Mouse (Mus musculus) kidney, embryonic 15.5 days (tissue): Measurements from ENCODE around the gene Cradd. TPM values are rescaled to one million over a fixed set of nuclear protein-coding genes. Genes with fewer than 3 reads are reported as not detected.

Experiments used
- ATAC-seq: fragments of 200-750 bp; cut with Nextera tagmentation; replicated peaks from 2 replicates; pipeline ENCODE4 v1.8.0; 2017; ENCODE audit warnings: moderate TSS enrichment; ENCODE audit not compliant: low FRiP score
- H3K27ac ChIP-seq: fragments of 300-500 bp; sonication (generic); 2 replicates; pipeline ENCODE4 v1.5.1; 2015; ENCODE audit warnings: mild to moderate bottlenecking, inconsistent platforms
- H3K27me3 ChIP-seq: fragments of 300-500 bp; sonication (generic); 2 replicates; pipeline ENCODE4 v1.6.1; 2015; ENCODE audit warnings: inconsistent platforms
- H3K36me3 ChIP-seq: fragments of 300-500 bp; sonication (generic); 2 replicates; pipeline ENCODE4 v1.6.1; 2015; ENCODE audit warnings: inconsistent platforms
- H3K4me1 ChIP-seq: fragments of 300-500 bp; sonication (generic); 2 replicates; pipeline ENCODE4 v1.6.1; 2015; ENCODE audit warnings: inconsistent platforms
- H3K4me2 ChIP-seq: fragments of 300-500 bp; sonication (generic); 2 replicates; pipeline ENCODE4 v1.6.1; 2015; ENCODE audit warnings: moderate library complexity, mild to moderate bottlenecking, inconsistent platforms
- H3K4me3 ChIP-seq: fragments of 300-500 bp; sonication (generic); replicated peaks from 2 replicates; pipeline ENCODE4 v1.5.1; 2015; ENCODE audit warnings: mild to moderate bottlenecking, inconsistent platforms
- H3K9ac ChIP-seq: fragments of 300-500 bp; sonication (generic); 2 replicates; pipeline ENCODE4 v1.6.1; 2015; ENCODE audit warnings: mild to moderate bottlenecking, inconsistent platforms
- H3K9me3 ChIP-seq: fragments of 300-500 bp; sonication (generic); replicated peaks from 2 replicates; pipeline ENCODE4 v1.6.1; 2016; ENCODE audit warnings: inconsistent platforms
- WGBS: fragments of 180-500 bp; shearing (Covaris S2); methylation state at CpG from one replicate; pipeline ENCODE4 v1.1.7; 2015; ENCODE audit warnings: mixed read lengths; 5-methylcytosine and 5-hydroxymethylcytosine counted together
- polyA plus RNA-seq: library from polyadenylated mRNA; unstranded; fragments of >200 nt; fragmentation: Nextera tagmentation; extraction: Ambion mirVana; gene quantifications from 2 replicates; pipeline ENCODE4 v1.2.1, GENCODE M21; 2015

Gene Cradd
- polyA plus RNA-seq, 1 experiment from 2014 or later: 9.3 TPM

DNA sequence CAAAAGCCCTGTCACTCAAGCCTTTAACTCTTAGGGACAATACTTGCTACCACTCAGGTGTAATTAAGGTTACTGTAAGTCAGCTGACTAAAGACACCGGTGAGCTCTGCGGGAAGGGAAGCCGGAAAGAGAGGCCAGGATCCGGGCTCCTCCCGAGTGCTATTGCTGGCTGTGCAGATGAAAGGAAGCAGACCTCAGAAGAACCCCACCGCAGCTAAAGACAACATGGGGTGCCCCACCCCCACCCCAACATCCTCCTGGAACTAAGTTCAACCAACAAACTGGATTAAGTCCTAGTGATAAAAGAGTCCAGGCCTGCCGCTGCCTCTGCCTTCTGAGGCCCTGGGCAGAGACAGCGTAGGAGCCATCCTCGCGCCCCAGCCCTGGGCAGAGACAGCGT, 61.5 kb downstream of the Cradd start:
- Histone ChIP-seq H3K4me1 (peaks cover 19% of the 10 kb centered on the region), H3K27me3 (peaks cover 38% of the 10 kb centered on the region), H3K9me3 (no peaks in the 10 kb centered on the region), H3K4me2 (no peak overlapping the region), H3K4me3 (no peak overlapping the region), H3K36me3 (no peaks in the 10 kb centered on the region), H3K27ac (no peak overlapping the region), H3K9ac (no peak overlapping the region)
- 27% methylated on average over 11 of the region's 11 CpGs for WGBS
- ATAC-seq: no peak

DNA sequence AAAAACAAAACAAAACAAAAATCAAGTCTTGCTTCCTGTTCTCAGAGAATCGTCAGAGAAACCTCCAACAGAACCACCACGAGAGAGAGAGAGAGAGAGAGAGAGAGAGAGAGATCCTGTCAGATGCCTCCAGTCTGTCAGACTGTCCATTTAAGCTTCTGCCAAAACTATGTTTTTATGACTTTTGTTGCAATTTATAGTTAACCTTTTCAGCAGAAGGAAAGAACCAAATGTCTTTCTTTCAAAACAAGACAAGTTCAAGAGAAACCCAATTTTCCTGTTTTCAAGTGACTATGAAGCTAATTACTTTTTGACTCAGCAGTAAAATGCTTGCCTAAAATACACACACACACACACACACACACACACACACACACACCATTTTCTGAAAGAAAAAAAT, 62.7 kb downstream of the Cradd start:
- H3K27me3 ChIP-seq: peaks cover 31% of the 10 kb centered on the region
- no peaks in the 10 kb centered on the region for H3K36me3 ChIP-seq
- no peak overlapping the region for H3K4me3 ChIP-seq
- 43% methylated on average over 2 of the region's 2 CpGs for WGBS
- no peak overlapping the region for H3K27ac ChIP-seq
- H3K4me2 ChIP-seq: no peak overlapping the region
- peaks cover 20% of the 10 kb centered on the region for H3K4me1 ChIP-seq
- no peak for ATAC-seq
- no peak overlapping the region for H3K9ac ChIP-seq
- no peaks in the 10 kb centered on the region for H3K9me3 ChIP-seq

DNA sequence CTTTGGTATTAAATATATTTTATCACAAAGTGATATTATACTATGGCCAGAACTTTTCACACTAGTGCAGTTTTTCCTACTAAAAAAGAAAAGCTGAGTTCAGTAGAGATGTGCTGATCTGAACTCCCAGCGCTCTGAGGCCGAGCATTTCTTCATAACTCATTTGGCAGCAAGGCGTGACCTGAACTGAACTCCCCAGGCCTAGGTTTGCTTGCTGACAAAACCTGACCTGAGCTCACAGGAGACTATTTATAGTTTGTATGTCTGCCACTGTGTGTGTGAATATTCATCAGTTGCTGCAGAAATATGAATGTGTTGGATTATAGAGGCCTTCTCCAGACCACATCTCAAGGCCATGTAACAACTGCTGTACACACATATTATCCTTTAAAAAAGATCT, 63.5 kb downstream of the Cradd start:
- Histone ChIP-seq H3K4me3 (no peak overlapping the region), H3K4me1 (peaks cover 22% of the 10 kb centered on the region), H3K9ac (no peak overlapping the region), H3K27me3 (peaks cover 23% of the 10 kb centered on the region), H3K36me3 (no peaks in the 10 kb centered on the region), H3K4me2 (no peak overlapping the region), H3K27ac (no peak overlapping the region), H3K9me3 (no peaks in the 10 kb centered on the region)
- 73% methylated on average over 3 of the region's 3 CpGs for whole genome bisulfite sequencing
- no peak for ATAC-seq

DNA sequence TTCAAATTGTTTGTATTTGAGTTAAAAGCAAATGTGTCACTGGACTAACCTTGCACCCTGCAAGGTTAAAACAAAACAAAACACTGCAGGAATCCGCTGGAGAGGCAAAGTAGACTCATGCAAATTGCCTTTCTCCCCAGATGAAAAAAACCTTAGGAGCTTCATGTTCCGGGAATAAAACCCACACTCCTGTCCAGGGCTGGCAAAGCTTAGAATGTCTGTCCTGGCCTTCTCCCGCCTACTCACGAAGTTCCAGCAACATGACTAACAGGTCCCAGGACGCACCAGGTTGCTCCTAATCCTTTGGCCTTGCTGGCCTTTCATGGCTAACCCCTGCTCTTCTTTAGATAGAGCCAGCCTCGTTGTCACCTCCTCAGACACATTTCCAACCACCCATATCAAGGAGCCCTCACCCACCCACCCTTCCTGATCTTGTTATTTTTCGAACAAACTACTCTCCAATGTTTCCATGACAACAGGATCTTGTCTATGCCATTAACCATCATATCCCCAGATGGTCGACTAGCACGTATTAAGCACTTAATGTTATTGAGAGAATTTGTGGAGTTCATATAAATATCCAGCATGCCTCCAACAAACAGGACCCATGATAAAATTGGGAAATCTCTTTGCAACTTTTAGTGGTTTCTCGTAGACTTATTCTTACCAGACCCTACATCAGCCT, 65.3 kb downstream of the Cradd start:
- Histone ChIP-seq H3K27me3 (peaks cover 14% of the 10 kb centered on the region), H3K9ac (no peak overlapping the region), H3K36me3 (no peaks in the 10 kb centered on the region), H3K4me3 (no peak overlapping the region), H3K4me1 (peaks cover 24% of the 10 kb centered on the region), H3K9me3 (no peaks in the 10 kb centered on the region), H3K4me2 (no peak overlapping the region), H3K27ac (no peak overlapping the region)
- ATAC-seq: no peak
- WGBS: 74% methylated on average over 10 of the region's 10 CpGs

DNA sequence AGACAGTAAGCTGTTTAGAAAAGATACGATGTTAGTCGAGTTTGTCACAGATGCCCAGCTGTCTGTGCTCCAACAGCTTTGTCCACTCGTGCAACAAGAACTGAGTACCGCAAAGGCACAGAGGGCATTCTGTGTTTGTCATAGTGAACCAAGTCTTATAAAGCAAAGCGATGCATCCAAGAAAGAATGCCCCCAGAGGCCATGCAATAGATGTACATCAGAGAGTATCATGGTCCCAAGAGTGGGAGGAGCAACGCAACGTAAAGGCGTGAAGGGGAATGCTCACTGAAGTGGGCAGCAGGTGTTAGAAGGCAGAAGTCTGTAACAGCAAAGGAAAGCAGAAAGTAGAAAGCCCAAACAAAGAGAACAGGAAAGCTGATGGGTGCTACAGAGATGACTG, 66.0 kb downstream of the Cradd start:
- Histone ChIP-seq H3K4me2 (no peak overlapping the region), H3K27me3 (peaks cover 7% of the 10 kb centered on the region), H3K36me3 (no peaks in the 10 kb centered on the region), H3K4me3 (no peak overlapping the region), H3K9ac (no peak overlapping the region), H3K9me3 (no peaks in the 10 kb centered on the region), H3K4me1 (peaks cover 24% of the 10 kb centered on the region), H3K27ac (no peak overlapping the region)
- 60% methylated on average over 8 of the region's 8 CpGs for WGBS
- ATAC-seq: no peak

DNA sequence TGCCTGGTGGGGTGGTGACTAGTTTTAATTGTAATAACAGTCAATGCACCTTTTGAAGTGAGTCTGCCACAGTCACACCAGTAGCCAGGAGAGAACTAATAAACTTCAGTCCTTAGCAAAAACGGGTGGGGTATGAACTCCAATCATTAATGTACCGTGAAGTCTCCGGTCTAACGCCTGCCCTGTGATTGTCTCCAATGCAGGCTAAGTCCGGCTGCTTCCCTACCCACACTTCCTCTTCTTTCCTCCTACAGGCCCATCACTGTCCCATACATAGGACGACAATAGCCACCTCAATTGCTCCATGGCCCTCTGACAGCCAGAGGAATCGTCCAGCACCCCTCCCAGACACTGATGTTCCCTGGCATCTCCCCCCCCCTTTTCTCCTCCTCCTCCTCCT, 67.8 kb downstream of the Cradd start:
- Histone ChIP-seq H3K36me3 (no peaks in the 10 kb centered on the region), H3K27me3 (no peaks in the 10 kb centered on the region), H3K27ac (no peak overlapping the region), H3K4me3 (no peak overlapping the region), H3K4me1 (peaks cover 19% of the 10 kb centered on the region), H3K9me3 (no peaks in the 10 kb centered on the region), H3K4me2 (no peak overlapping the region), H3K9ac (no peak overlapping the region)
- WGBS: 22% methylated on average over 7 of the region's 7 CpGs
- peak; percentile 66 for ATAC-seq

DNA sequence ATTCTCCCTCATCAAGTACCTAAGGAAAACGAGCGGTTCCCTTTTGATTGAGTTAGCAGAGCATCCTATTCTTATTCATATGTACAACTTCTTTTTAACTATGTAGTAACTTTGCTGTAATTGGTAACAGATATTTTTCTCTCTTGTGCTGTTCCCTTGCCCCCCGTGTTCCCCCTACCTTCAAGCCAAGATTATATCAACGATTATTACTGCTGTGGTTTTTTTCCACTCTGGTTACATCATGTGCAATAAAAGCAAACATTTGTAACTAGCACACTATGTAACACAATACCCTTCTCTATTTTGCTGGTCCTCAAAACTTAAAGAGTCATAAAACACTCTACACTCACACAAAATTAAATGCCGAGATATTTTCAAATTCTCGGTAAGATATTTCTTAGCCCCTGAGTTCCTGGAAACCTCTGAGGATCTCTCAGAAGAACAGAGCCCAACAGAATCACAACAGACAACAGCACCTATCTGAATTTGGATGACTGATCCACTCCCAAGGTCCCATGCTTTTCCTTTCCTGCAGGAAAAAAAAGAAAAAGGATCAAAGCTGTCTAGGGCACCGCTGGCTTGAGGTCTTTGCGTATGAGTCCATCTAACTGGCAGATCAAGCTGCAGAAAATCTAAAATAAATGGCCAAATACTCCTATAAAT, 68.8 kb downstream of the Cradd start:
- Histone ChIP-seq H3K4me2 (no peak overlapping the region), H3K9ac (no peak overlapping the region), H3K27me3 (no peaks in the 10 kb centered on the region), H3K4me1 (peaks cover 19% of the 10 kb centered on the region), H3K27ac (no peak overlapping the region), H3K9me3 (no peaks in the 10 kb centered on the region), H3K36me3 (no peaks in the 10 kb centered on the region), H3K4me3 (no peak overlapping the region)
- WGBS: 55% methylated on average over 8 of the region's 8 CpGs
- ATAC-seq: no peak

DNA sequence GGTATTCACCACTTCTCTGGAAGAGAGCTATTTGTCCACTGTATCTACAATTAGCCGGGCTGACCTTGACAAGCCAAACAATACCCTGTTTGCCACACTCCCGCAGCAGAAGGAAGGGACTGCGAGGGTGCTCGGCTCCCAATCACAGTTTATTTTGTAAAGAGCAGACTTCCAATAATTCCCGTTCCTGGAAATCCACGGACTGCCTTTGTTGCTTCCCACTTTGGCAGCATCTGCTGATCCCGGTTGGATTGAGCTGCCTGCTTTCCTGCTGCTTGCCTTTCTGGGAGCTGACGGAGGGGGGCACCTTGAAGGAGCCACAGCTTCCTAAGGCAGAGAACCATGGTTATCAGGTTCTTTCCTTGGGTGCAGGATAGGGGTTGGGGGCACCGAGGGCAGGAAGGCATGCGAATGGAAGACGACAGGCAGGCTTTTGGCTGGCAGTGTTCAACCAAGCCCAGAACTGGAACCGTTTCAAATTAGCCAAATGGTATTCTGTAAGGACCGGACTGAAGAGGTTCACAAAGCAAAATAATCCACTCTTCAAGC, 69.4 kb downstream of the Cradd start:
- no peak overlapping the region for H3K4me3 ChIP-seq
- WGBS: 52% methylated on average over 13 of the region's 13 CpGs
- H3K27me3 ChIP-seq: no peaks in the 10 kb centered on the region
- ATAC-seq: no peak
- H3K9ac ChIP-seq: no peak overlapping the region
- H3K27ac ChIP-seq: no peak overlapping the region
- H3K9me3 ChIP-seq: no peaks in the 10 kb centered on the region
- H3K4me2 ChIP-seq: 0 out of 2 replicates have a peak overlapping the region, but pooled peaks have one; percentile 3
- no peaks in the 10 kb centered on the region for H3K36me3 ChIP-seq
- peaks cover 19% of the 10 kb centered on the region for H3K4me1 ChIP-seq

DNA sequence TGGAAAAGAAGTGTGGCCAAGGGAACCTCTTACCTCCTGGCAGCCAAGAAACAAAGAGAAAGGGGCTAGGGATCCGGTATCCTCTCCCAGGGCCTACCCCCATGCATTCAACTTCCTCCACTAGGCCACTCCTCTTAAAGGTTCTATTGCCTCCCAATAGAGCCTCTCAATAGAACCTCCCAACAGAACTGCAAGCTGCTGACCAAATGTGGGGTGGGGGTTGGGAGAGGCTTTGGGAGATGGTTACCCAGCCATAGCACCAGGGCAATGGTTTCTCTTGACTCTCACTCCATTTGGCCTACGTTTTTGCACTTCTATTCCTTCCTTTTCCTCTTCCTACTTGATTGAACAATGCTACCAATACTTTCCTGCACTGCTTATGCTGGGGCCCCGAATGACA, 69.9 kb downstream of the Cradd start:
- no peak overlapping the region for H3K9ac ChIP-seq
- no peak for ATAC-seq
- no peak overlapping the region for H3K4me2 ChIP-seq
- no peaks in the 10 kb centered on the region for H3K36me3 ChIP-seq
- no peak overlapping the region for H3K4me3 ChIP-seq
- H3K27me3 ChIP-seq: no peaks in the 10 kb centered on the region
- WGBS: 67% methylated on average over 3 of the region's 3 CpGs
- no peak overlapping the region for H3K27ac ChIP-seq
- H3K9me3 ChIP-seq: no peaks in the 10 kb centered on the region
- H3K4me1 ChIP-seq: peaks cover 22% of the 10 kb centered on the region

DNA sequence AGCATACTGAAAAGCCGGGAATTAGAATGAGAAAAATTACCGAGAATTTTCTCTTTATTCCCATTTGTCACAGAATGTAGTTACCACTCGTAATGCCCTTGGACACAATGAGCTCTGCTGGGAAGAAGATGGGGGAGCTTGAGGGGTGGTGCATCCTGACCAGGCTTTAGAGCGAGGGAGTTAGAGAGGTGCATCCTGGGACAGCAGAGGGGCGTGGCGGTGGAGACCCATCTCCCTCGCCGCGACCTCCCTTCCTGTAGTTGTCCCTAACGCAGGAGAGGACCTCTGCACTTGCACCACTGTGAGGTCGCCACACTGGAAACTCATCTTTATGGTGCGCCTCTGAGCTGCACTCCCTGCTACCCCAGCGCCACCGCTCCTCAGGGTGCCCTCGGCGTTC, 72.3 kb downstream of the Cradd start:
- H3K27ac ChIP-seq: no peak overlapping the region
- peaks cover 22% of the 10 kb centered on the region for H3K4me1 ChIP-seq
- H3K9ac ChIP-seq: no peak overlapping the region
- H3K4me2 ChIP-seq: no peak overlapping the region
- H3K4me3 ChIP-seq: no peak overlapping the region
- no peaks in the 10 kb centered on the region for H3K36me3 ChIP-seq
- H3K27me3 ChIP-seq: no peaks in the 10 kb centered on the region
- 75% methylated on average over 16 of the region's 16 CpGs for WGBS
- ATAC-seq: no peak
- H3K9me3 ChIP-seq: no peaks in the 10 kb centered on the region

DNA sequence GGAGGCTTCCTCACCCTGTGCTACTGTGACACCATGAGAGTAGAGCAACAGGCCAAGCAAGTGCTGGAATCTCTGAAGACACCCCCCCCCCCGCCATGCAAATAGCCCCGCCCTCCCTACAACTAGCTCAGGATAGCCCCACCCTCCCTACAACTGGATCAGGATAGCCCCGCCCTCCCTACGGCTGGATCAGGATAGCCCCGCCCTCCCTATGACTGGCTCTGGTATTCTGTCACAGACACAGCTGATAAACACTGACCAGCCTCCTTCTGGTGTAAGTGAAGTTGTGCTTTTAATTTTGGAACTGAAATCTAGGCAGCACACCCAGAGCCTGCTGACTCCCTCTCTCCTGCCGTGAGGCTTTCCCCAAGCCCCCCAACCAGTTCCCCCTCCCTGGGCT, 75.6 kb downstream of the Cradd start:
- Histone ChIP-seq H3K36me3 (no peaks in the 10 kb centered on the region), H3K27me3 (no peaks in the 10 kb centered on the region), H3K4me3 (no peak overlapping the region), H3K27ac (no peak overlapping the region), H3K9ac (no peak overlapping the region), H3K9me3 (no peaks in the 10 kb centered on the region), H3K4me1 (0 out of 2 replicates have a peak, but pooled peaks cover 3% of the 10 kb centered on the region), H3K4me2 (no peak overlapping the region)
- ATAC-seq: no peak
- 53% methylated on average over 6 of the region's 6 CpGs for WGBS

DNA sequence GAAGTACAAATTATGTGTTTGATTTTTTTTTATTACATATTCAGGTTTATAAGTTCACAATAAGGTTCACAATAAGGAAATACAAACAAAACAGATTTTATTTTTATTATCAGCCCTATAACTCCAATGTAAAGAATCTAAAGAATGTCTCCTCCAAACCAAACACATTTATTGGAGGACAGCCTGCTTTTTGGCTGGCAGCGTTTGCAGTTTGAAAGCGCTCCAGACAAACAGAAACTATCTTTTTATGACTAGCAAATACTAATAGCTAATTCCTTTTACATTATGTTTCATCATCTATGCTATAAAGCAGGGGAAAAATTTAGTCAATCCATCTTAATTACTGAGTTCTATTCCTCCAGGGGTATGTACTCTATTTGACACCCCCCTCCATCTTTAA, 77.2 kb downstream of the Cradd start:
- Histone ChIP-seq H3K9ac (no peak overlapping the region), H3K36me3 (no peaks in the 10 kb centered on the region), H3K4me1 (0 out of 2 replicates have a peak, but pooled peaks cover 3% of the 10 kb centered on the region), H3K27ac (no peak overlapping the region), H3K27me3 (no peaks in the 10 kb centered on the region), H3K9me3 (no peaks in the 10 kb centered on the region), H3K4me3 (no peak overlapping the region), H3K4me2 (no peak overlapping the region)
- no peak for ATAC-seq
- WGBS: 66% methylated on average over 2 of the region's 2 CpGs
